Mouse (Mus musculus): ENCODE results near the gene Cox11. TPM values are rescaled to one million over a fixed set of nuclear protein-coding genes. Genes with fewer than 3 reads are reported as not detected.

Gene Cox11
- polyA plus RNA-seq, 1 experiment from 2014 or later = 23.6 TPM

DNA sequence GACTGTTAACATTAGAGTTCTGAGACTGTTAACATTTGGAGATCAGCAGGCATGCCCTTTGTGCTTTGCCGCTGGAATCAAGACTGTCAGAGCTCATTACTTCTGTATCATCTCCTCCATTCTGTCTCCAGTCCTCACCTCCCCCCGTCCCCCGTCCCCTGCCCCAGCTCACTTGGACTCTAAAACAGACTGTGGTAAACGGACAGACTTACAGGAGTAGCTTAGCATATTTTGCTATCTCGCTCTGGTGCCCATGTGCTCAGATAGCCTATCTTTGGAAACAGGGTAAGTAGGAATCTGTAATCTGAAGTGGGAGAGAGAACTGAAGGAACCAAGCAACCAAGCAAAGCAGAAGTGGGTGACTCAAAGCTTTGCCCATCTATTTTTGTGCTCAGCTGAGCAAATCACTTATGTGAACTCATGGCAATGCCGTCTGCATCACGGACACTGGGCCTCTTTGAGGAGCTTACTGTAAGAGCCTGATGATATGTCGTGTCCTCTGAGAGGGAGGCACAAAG, 39.9 kb downstream of the Cox11 start:
- Histone ChIP-seq H3K36me3 (ENCODE audit: control insufficient read depth, insufficient read depth, low read length) (no peaks in the 10 kb centered on the region; the same call in 1 of the 2 replicates), H3K4me1 (replicated peaks; ENCODE audit: control insufficient read depth, insufficient read depth) (no peaks in the 10 kb centered on the region), H3K27ac (replicated peaks) (no peak overlapping the region), H3K27me3 (ENCODE audit: control insufficient read depth, insufficient read depth, low read length) (no peaks in the 10 kb centered on the region), H3K4me3 (ENCODE audit: low read depth, low read length) (no peak overlapping the region), H3K9me3 (ENCODE audit: control insufficient read depth, low read length) (no peaks in the 10 kb centered on the region), H3K4me2 (replicated peaks; ENCODE audit: low read depth) (no peak overlapping the region), H3K9ac (ENCODE audit: low read length) (no peak overlapping the region)
- ATAC-seq (ENCODE audit: low FRiP score, low TSS enrichment) = no peak
- TF ChIP-seq EP300 (optimal IDR thresholded peaks at IDR 0.05) = no peak
- no peak for TF ChIP-seq CTCF (IDR thresholded peaks at IDR 0.05; ENCODE audit: low read depth)
- 84% methylated on average over 8 of the region's 8 CpGs for WGBS
- no peak for DNase-seq (ENCODE audit: low spot score)

DNA sequence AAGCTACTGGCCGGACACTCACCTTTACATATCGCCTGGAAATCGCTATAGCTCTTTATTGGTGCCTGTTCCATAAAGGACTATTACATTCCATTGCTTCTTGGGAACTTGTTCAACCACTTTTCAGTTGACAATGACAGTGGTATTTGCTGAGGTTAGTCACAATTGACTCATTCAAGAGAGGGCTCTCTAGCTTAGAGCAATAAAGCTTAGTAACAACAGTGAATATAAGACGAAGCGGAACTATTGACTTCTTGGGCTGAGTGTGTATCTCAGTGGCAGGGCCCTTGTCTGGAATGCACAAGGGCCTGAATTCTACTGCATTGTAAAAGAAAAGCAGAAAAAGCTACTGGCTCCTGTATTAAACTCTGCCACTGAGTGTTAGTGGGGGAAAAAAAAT, 40.6 kb downstream of the Cox11 start:
- no peak overlapping the region for H3K4me2 ChIP-seq (replicated peaks; ENCODE audit: low read depth)
- no peaks in the 10 kb centered on the region; the same call in 1 of the 2 replicates for H3K36me3 ChIP-seq (ENCODE audit: control insufficient read depth, insufficient read depth, low read length)
- ATAC-seq (ENCODE audit: low FRiP score, low TSS enrichment) (peak; percentile 84), DNase-seq (ENCODE audit: low spot score) (no peak)
- H3K27ac ChIP-seq (replicated peaks) = no peak overlapping the region
- no peaks in the 10 kb centered on the region for H3K27me3 ChIP-seq (ENCODE audit: control insufficient read depth, insufficient read depth, low read length)
- no peak for TF ChIP-seq EP300 (optimal IDR thresholded peaks at IDR 0.05)
- TF ChIP-seq CTCF (IDR thresholded peaks at IDR 0.05; ENCODE audit: low read depth) = no peak
- no peak overlapping the region for H3K9ac ChIP-seq (ENCODE audit: low read length)
- WGBS = 64% methylated on average over 5 of the region's 5 CpGs
- no peaks in the 10 kb centered on the region for H3K9me3 ChIP-seq (ENCODE audit: control insufficient read depth, low read length)
- H3K4me3 ChIP-seq (ENCODE audit: low read depth, low read length) = no peak overlapping the region
- H3K4me1 ChIP-seq (replicated peaks; ENCODE audit: control insufficient read depth, insufficient read depth) = no peaks in the 10 kb centered on the region

DNA sequence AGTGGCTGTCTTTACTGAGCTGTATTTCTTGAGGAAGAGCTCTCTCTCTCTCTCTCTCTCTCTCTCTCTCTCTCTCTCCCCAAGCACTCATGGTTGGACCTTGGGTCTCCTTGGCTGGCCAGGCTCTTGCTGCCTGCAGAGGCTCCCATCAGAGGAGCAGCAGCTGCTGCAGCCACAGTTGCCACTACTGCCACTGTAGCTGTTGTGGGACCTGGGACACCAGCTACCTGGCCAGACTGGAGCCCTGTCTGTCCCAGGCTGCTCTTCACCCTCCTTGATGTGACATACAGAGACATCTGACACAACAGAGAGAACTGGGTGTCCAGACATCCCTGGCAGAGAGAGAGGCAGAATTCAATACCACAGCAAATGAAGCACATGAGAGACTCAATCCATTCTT, 43.2 kb downstream of the Cox11 start:
- H3K27me3 ChIP-seq (ENCODE audit: control insufficient read depth, insufficient read depth, low read length) = no peaks in the 10 kb centered on the region
- no peaks in the 10 kb centered on the region; the same call in 1 of the 2 replicates for H3K36me3 ChIP-seq (ENCODE audit: control insufficient read depth, insufficient read depth, low read length)
- H3K9ac ChIP-seq (ENCODE audit: low read length) = no peak overlapping the region
- no peak for ATAC-seq (ENCODE audit: low FRiP score, low TSS enrichment)
- no peak for DNase-seq (ENCODE audit: low spot score)
- H3K27ac ChIP-seq (replicated peaks) = no peak overlapping the region
- H3K4me3 ChIP-seq (ENCODE audit: low read depth, low read length) = no peak overlapping the region
- H3K4me2 ChIP-seq (replicated peaks; ENCODE audit: low read depth) = no peak overlapping the region
- H3K9me3 ChIP-seq (ENCODE audit: control insufficient read depth, low read length) = no peaks in the 10 kb centered on the region
- TF ChIP-seq EP300 (optimal IDR thresholded peaks at IDR 0.05) (no peak), CTCF (IDR thresholded peaks at IDR 0.05; ENCODE audit: low read depth) (no peak)
- H3K4me1 ChIP-seq (replicated peaks; ENCODE audit: control insufficient read depth, insufficient read depth) = no peaks in the 10 kb centered on the region

DNA sequence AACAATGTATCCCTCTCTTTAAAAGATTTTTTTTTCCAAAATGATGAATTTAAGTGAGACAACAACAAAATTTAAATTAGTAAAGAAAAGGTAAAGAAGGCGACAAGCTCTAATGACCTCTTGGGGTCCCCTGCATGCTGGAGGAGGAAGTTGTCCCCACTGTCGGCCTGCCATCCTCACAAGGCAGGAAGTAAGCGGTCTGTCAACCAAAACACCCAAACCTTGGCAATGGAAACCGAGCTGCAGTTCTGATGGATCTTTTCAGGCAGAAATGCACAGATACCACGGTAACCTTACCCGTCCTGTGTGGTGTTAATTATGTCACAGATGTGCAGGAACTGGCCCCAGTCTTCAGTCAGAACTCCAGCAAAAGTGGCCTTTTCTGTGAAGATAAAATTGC, 46.8 kb downstream of the Cox11 start:
- no peaks in the 10 kb centered on the region for H3K27me3 ChIP-seq (ENCODE audit: control insufficient read depth, insufficient read depth, low read length)
- no peak for DNase-seq (ENCODE audit: low spot score)
- WGBS = 72% methylated on average over 6 of the region's 6 CpGs
- H3K27ac ChIP-seq (replicated peaks) = no peak overlapping the region
- TF ChIP-seq CTCF (IDR thresholded peaks at IDR 0.05; ENCODE audit: low read depth) (no peak), EP300 (optimal IDR thresholded peaks at IDR 0.05) (no peak)
- no peak overlapping the region for H3K4me2 ChIP-seq (replicated peaks; ENCODE audit: low read depth)
- H3K4me3 ChIP-seq (ENCODE audit: low read depth, low read length) = no peak overlapping the region
- no peak for ATAC-seq (ENCODE audit: low FRiP score, low TSS enrichment)
- H3K9me3 ChIP-seq (ENCODE audit: control insufficient read depth, low read length) = no peaks in the 10 kb centered on the region
- H3K9ac ChIP-seq (ENCODE audit: low read length) = no peak overlapping the region
- no peaks in the 10 kb centered on the region; the same call in 1 of the 2 replicates for H3K36me3 ChIP-seq (ENCODE audit: control insufficient read depth, insufficient read depth, low read length)
- peaks cover 2% of the 10 kb centered on the region; the same call in 1 of the 2 replicates for H3K4me1 ChIP-seq (replicated peaks; ENCODE audit: control insufficient read depth, insufficient read depth)

DNA sequence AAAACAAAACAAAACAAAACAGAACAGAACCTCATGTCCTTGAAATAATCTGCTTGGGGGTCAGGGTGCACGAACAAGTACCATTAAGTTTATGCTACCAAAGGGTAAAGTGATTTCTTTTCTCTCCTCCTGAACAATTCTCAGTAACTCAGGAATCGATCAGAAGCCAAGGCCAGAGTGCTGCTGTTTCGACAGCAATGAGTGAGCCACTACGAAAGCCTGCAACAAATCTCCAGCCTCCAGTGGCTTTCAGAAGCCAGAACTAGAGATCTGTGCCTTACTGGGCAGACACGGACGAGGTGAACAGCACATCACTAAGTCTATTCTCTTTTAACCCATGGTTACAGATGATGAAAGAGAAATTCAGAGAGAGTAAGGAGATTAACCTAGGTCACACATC, 47.2 kb downstream of the Cox11 start:
- WGBS = 88% methylated on average over 6 of the region's 6 CpGs
- no peak for ATAC-seq (ENCODE audit: low FRiP score, low TSS enrichment)
- peaks cover 2% of the 10 kb centered on the region; the same call in 1 of the 2 replicates for H3K4me1 ChIP-seq (replicated peaks; ENCODE audit: control insufficient read depth, insufficient read depth)
- no peaks in the 10 kb centered on the region for H3K9me3 ChIP-seq (ENCODE audit: control insufficient read depth, low read length)
- H3K4me3 ChIP-seq (ENCODE audit: low read depth, low read length) = no peak overlapping the region
- H3K36me3 ChIP-seq (ENCODE audit: control insufficient read depth, insufficient read depth, low read length) = no peaks in the 10 kb centered on the region; the same call in 1 of the 2 replicates
- no peak overlapping the region for H3K4me2 ChIP-seq (replicated peaks; ENCODE audit: low read depth)
- H3K27me3 ChIP-seq (ENCODE audit: control insufficient read depth, insufficient read depth, low read length) = no peaks in the 10 kb centered on the region
- no peak overlapping the region for H3K27ac ChIP-seq (replicated peaks)
- DNase-seq (ENCODE audit: low spot score) = no peak
- no peak for TF ChIP-seq CTCF (IDR thresholded peaks at IDR 0.05; ENCODE audit: low read depth)
- TF ChIP-seq EP300 (optimal IDR thresholded peaks at IDR 0.05) = no peak
- no peak overlapping the region for H3K9ac ChIP-seq (ENCODE audit: low read length)

DNA sequence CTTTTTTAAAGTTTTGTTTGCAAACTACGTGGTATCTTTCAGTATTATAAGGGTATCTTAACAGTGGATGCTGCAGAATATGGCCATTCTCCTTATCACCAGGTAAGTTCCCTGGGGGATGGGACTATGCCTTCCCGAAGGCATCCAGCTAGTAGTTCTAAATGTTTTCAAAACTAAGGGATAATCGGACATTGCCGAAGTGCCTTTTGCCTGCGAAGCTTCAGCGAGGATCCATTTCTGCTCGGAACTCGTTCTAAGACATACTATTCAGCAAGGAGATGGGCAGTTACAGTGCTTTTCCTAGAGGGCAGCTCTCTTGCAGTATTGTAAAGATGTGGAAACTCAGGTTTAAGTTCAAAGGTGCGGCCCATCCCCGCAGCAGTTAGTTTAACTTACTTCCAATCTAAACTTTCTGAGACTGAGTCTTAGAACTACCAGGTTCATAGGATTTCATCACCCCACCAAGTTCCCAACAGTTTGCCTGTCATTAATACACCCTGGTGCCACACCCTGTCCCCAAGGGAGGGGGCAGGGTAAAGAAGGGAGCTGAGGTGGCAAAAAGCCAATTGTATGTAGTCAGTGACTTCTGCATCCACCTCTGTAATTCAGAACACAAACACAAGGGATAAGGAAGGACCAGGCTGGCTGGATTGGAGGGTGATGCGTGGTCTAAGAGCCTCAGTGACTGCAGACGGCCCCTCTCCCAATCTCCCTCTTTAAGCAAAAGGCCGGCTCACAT, 48.5 kb downstream of the Cox11 start:
- Histone ChIP-seq H3K27ac (replicated peaks) (peak overlapping the region; percentile 76), H3K4me1 (replicated peaks; ENCODE audit: control insufficient read depth, insufficient read depth) (peaks cover 2% of the 10 kb centered on the region; the same call in 1 of the 2 replicates)
- peak; percentile 79 for ATAC-seq (ENCODE audit: low FRiP score, low TSS enrichment)

More for the DNA sequence above, 48.5 kb downstream of the Cox11 start:
- Histone ChIP-seq H3K4me2 (replicated peaks; ENCODE audit: low read depth) (peak overlapping the region; percentile 82), H3K4me3 (ENCODE audit: low read depth, low read length) (peak overlapping the region; percentile 73), H3K36me3 (ENCODE audit: control insufficient read depth, insufficient read depth, low read length) (no peaks in the 10 kb centered on the region; the same call in 1 of the 2 replicates), H3K27me3 (ENCODE audit: control insufficient read depth, insufficient read depth, low read length) (no peaks in the 10 kb centered on the region), H3K9me3 (ENCODE audit: control insufficient read depth, low read length) (no peaks in the 10 kb centered on the region), H3K9ac (ENCODE audit: low read length) (peak overlapping the region; percentile 68; the same call in 1 of the 2 replicates)
- WGBS = 65% methylated on average over 13 of the region's 13 CpGs
- no peak for TF ChIP-seq CTCF (IDR thresholded peaks at IDR 0.05; ENCODE audit: low read depth)
- TF ChIP-seq EP300 (optimal IDR thresholded peaks at IDR 0.05) = no peak
- peak; percentile 66 for DNase-seq (ENCODE audit: low spot score)

Measured in stomach, postnatal 0 days (tissue).